Mouse (Mus musculus): ENCODE measurements around the gene Plg.

Gene Plg

GRCm38 (mm10) chr17:12455143-12455790 is 76.9 kb downstream of the Plg start:
- peak; percentile 27 for DNase-seq

GRCm38 (mm10) chr17:12461168-12461567 is 82.8 kb downstream of the Plg start:
- DNase-seq: no peak

- DNase-seq: no peak
Measured at GRCm38 (mm10) chr17:12466501-12467000, 88.1 kb downstream of the Plg start.

- DNase-seq: no peak
Measured at GRCm38 (mm10) chr17:12467642-12468041, 89.2 kb downstream of the Plg start.

- no peak for DNase-seq
Measured at GRCm38 (mm10) chr17:12468745-12469144, 90.3 kb downstream of the Plg start.

Measured in kidney, postnatal 14 days (tissue).